Mouse (Mus musculus) telencephalon, adult 2 months (tissue): ENCODE measurements at regions not wholly inside any gene's neighbourhood (a gene's known extent, or its start where the extent isn't known, plus 50 kb on each side); places are given as distances from the start of the nearest gene placed in this dataset.
"Not testable (repeated sequence)": the region's sequence is repeated elsewhere in the genome, so short reads cannot be mapped to it uniquely, and the experiment has no call there.

Experiments used
- DNase-seq: peaks from one replicate; pipeline ENCODE4 v3.0.0-alpha.2; 2011; ENCODE audit warnings: low read depth, low spot score

DNA sequence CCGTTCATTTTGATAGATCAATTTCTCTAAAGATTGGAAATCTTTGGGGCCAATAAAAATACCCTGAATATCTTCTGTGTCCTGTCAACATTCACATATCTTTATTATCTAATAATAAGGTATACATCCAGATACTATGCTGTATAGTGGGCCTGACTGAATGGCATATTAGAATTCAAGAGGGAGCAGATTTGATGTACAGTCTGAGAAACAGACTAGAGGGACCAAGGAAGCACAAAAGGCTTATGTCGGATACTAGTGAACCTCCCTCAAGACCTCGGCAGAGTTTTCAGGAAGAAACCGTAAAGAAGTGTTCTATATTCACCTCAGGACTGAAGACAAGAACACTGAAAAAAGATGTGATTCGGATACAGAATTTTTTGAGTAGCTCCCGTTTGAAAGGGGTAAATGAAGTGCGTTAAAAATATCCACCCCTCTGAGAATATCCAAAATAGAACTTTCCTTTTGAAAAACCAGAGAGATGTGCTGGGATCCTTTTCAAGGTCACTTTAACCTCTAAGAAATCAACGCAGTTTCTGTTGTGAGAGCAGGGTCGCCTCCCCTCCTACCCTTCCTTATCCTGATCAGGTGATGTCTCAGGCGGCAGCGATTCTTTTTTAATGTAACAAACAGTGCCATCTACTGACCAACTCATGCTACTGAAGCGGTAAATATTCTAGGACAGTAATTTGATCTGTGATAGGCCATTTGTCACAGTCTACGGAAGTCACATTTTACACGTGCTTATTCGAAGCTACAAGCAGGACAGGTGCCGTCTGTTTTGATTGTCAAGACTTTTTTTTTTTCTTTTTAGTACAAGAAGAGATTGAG lies 485.1 kb upstream of the Hsf2 start:
- no peak for DNase-seq

DNA sequence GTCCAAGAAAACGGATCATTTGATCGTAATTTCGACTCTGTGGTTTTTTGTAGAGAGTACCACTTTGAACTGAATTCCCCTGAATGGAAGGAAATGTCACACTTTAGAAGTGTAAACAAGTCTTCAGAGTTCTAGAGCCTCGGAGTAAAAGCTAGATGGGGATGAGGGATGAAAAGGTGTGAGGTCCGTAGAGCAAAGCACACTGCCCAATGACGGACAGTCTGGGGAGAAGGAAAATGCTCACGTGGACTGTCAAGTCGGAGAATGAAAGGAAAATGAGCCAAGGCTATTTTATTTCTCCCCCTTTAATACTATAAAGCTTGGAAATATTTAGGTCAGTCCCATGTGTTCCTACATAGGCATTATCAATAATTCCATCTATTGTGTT lies 484.5 kb upstream of the Hsf2 start:
- DNase-seq, result no peak

DNA sequence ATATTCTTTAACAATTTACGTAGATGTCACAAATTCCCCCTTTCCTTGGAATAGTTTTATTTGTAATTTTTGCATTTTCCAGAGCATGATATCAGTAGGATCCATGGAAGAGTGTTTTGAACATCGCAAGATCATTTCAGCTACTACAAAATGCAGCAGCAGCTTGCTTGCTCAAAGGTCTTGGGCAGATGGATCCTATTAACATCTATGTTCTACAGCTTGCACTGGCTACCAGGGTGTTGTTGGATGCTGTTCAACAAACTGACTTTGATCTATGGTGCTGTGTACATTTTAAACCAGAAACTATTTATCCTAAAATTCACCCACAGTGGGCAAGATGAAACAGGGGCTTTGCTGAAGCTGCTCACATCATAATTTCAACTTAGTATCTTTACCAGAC lies 448.5 kb upstream of the Hsf2 start:
- no peak for DNase-seq

DNA sequence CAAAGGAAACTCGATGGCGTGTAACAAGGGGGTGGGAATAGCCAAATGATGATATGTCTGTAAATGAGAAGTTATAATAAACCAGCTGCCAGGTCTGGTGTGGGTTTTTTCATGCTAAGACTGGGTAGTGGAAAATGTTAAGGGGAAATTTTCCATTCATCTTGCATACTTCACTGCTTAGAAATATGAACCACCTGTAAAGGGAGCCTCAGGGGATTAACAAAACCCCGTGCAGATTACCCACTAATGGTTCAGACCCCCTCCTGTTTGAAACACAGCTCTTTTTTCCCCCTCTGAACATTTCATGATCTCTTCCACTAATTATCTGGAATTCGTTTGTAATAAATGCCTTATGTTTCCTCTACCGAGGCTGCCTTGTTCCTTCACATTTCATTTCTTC lies 446.0 kb upstream of the Hsf2 start:
- no peak for DNase-seq

DNA sequence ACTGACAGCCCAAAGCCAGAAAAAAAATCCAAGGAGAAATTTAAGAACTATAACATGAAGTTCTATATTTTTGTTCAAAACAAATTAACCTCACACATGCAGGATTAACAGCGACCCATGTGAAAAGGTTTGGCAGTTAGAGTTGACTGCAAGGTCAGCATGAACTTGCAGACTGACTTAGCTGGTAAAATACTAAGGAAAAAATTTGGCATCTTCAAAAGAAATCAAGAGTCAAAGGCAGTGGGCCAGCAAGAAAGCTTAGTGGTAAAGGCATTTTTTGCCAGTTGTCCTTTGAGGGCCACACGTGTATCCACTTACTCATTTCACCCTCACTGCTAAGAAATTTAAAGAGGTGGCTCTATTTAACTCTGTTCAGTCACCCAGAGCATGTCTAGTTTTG lies 440.2 kb upstream of the Hsf2 start:
- DNase-seq, result no peak

DNA sequence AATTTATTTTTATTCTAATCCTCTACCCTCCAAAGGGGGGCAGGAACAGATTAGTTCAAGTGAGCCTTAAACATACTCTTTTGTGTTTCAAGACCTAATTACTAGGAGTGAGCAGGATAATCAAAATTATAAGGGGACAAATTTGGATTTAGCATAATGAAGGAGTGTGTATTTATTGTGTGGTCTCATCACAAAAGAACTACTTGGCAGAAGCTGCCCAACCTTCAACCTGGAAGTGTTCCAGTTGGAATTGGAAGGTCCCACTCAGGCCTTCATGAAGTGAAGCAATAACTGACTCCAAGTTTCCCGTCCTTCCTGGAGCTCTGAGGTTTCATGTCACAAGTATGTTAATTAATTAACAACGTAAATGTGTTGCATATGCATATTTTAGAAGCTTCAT lies 439.3 kb upstream of the Hsf2 start:
- DNase-seq, result no peak

DNA sequence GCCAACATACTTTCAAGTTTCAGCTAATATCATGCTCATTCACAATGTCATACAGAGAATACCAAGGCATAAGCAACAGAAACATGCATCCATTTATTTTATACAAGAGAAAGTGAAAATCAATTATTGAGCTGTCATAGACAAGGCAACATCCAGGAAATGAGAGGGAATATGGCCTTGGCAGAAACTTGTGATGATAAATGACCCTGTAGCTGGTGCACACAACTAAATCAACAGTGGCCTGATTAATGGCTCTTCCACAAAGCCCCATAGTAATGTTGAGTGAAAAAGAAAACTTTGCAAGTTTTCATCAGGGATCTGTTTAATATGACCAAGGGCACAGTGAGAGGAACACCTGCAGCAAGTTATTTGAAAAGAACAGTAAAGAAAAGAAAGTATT lies 438.5 kb upstream of the Hsf2 start:
- DNase-seq, result no peak

DNA sequence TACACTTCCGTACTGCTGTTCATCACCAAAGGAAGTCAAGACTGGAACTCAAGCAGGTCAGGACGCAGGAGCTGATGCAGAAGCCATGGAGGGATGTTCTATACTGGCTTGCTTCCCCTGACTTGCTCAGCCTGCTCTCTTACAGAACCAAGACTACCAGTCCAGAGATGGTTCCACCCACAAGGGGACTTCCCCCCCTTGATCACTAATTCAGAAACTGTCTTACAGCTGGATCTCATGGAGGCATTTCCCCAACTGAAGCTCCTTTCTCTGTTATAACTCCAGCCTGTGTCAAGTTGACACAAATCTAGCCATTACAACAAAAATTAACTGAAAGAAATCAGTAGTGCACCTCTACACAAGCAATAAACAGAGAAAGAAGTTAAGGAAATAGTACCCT lies 432.8 kb upstream of the Hsf2 start:
- not testable (repeated sequence) for DNase-seq

DNA sequence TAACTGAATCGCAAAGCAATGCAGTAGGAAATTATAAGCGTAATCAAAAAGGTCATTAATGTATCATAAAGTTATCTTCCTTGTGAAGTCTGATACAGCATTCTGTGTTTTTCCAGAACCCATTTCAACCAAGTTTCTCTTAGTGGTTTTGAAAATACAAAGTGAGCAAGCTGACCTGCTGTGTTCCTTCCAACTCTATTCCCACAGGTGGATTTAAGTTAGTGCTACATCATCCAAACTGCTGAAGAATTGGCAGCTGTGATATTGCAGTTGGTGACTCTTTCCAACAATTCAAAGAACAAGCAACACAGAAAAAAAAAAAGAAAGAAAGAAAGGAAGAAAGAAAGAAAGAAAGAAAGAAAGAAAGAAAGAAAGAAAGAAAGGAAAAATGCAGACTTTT lies 396.1 kb upstream of the Hsf2 start:
- DNase-seq, result no peak

DNA sequence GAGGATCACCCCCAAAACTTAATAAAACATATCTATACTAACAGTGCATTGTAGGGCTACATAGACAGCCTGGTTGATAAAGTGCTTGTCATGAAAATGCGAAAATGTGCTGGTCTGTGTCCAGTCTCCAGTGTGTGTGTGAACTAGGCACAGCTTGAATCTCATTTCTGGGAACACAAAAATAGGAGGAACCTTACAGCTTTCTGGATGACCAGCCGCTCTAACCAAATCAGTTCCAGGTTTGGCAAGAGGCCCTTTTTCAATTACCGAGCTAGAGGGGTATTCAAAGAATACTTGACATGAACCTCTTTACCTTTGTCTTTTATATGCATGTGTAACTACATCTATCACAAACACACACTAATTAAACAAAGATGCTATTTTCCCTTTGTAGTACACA lies 390.3 kb upstream of the Hsf2 start:
- DNase-seq, result no peak

DNA sequence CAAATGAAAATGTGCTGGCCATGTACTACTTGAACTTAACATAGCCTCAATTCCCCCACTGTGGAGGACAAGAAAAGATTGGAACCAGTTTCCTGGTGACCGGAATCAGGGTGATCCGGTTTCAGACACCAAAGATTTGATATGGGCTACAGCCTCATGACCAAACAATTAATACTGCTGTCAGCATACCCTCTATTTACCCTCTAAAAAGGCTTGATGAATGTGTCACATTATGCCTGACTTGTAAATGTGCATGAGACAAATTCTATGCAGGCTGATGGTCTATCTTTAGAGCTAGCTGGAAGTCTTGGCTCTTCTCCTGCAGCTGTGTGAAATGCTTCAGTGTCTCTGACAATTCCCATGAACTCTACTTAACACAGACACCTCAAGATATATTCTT lies 372.8 kb upstream of the Hsf2 start:
- DNase-seq, result no peak

DNA sequence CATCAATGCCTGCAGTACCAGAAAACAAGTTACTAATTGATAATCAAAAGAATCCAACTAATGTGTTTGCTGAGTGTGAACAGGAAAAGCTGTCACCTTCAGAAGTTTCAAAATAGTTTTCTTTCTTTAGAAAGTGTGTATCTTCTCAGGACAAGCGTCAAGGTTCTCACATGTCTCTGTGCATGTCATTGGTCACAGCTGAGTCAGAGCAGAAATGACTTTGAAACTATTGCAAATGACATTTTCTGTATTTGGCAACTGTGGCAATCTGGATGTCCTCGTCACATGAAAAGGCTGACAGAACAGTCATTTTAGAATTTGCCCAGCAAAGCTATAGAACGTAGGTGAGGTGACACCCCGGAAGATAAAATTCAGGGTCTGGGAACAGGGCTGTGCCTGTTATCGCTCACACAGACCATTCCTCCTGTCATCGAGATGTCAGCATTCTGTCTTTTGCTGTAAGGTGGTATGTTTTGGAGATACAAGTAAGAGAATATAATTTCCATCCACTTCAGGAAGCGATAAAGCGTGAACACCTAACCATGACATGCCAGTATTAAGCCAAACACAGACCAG lies 371.4 kb upstream of the Hsf2 start:
- no peak for DNase-seq

DNA sequence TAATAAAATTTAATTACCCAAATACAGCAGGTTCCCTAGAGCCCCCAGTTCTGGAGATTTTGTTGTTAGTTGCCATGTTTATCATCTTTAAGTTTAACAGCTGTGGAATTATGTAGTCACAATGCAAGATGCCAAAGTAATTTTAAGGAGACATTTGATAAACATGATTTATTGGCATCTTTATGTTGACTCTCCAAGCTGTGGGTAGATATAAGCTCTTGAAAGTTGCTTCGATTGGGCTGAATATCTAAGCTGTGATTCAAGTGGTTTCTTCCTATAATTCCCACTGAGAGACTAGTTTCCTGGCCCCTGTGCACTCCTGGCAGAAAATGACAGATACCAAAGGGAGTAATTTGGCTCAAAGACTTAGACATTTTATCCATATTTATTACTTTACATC lies 364.7 kb upstream of the Hsf2 start:
- DNase-seq, result no peak

DNA sequence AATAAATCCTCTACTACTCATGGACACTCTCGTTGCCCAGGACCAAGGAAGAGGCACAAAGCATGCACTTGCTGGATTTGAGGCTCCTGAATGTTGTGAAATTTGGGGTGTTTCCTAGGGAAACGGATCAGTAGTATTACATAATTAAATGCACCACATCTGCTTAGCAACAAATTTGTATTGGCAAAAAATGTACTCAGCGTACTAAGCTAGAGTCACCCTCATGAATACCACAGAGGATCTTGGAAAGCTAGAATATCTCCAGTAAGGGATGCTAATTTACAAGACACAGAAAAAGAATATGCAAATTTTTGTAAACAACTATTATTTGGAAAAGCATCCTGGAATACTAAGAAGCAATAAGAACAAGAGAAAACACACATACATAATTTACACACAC lies 359.0 kb upstream of the Hsf2 start:
- DNase-seq, result no peak

DNA sequence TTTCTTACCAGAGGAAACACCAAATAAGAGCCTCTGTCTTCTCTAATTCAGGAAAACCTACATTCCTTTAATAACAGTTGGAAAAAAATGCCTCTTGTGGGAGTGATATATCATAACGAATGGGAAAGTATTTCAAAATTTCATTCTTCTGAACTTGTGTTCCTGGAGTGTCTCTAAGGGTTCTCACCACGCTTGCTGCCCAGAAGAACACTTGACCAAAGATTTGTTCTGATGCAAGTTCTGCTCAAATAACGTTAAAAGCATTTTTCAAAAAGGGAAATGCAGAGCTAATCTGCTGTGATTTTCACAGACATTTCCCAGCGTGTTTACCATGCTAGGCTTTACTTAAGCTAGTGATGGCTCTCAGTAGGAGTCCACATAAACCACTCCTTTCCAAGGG lies 329.8 kb upstream of the Hsf2 start:
- no peak for DNase-seq

DNA sequence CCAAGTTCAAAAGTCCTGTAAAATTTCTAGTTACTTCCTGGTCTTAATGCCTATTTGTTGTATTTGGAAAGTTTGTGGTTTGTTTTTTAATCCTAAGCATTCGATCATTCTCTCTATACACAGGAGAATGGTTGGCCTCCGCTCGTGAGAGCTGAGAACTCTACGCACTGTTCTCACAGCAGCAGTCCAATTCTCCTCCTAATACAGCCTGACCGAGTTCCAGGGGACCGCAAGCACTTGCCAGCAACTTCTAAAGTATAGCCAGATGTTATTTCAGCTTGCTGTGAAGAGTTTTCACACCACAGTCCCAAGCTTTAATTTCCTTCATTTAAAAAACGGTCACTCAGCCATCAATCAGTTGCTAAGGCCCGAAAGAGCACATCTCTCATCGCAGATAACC lies 329.3 kb upstream of the Hsf2 start:
- DNase-seq, result no peak

DNA sequence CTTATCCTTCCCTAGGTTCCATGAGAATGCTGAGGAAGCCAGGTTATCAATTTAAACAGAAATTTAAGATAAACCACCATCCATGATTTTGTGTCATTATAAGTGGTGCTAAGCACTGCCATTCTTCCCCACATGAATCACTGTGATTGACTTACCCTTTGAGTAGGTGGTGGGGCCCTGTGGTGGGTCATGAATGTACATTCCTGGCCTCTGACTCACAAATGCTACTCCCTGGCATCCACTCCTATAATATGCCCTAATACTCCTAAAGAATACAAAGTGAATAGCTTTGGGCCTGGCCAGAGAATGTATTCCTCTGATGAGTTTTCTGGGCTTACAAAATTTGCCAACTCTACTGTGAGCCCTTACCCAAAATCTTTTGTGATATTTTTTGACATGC lies 325.6 kb upstream of the Hsf2 start:
- DNase-seq, result no peak

DNA sequence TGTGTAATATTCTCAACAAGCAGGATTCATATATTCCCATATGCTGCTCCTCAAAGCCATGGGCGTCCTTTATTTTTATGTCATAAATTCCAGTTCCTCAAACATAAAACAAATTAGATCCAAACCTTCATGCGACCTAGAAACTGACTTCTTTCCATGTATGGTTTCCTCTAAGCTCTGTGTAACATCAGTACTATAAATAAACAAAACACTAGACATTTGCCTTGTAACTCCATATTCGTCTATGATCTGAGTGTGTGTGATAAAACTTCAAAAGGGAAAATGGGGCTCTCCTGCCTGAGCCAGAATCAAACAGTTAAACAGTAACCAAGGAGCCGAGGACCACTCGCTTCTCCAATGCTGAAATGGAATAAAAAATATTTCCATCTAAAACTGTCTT lies 322.8 kb upstream of the Hsf2 start:
- no peak for DNase-seq

DNA sequence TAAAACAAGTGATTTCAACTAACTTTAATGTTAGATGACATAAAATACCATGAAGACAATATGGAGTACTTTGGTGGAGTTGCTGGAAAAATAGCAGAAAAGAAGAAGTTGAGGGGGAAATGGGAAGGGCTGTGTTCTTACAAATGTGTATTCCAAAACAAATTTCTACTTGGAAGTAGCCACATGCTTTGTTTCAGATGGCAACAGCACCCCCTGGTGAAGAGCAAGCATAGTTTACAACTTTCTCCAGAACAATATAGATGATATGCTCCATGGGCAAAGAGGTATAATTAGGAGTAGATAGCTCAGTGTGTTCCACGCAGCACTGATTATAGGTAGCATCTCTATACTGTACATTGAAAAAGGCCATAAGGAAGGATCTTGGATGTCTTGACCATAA lies 302.6 kb upstream of the Hsf2 start:
- peak; percentile 26 for DNase-seq

DNA sequence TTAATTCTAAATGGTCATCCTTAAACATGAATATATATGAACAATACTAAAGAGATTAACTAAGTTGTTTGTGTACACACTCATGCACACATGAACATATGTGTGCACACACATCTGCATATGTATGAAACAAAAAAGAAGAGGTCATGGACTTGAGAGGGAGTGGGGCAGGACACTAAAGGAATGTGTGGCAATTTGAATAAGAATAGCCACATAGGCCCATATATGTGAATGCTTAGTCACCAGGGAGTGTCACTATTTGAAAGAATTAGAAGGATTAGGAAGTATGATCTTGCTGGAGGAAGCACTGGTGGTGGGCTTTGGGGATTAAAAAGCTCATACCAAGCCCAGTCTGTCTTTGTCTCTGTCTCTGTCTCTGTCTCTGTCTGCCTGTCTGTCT lies 275.5 kb upstream of the Hsf2 start:
- DNase-seq, result no peak

DNA sequence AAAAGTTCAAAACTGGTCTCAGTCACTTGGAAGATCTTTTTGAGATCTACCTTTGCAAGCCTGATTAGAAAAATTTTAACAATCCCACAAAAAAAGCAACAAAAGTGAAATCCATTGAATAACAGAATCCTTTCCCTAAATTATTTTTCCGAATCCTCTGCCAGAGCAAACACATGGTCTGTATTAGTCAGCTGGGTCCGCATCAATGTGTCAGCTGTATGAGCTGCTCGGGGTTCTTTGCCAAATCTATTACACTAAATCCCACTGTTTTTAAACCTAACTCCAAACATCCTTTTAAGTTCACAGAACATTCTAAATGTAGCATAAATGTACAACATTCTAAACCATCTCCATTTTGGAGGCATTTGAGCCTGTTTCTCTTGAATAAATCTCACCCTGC lies 255.1 kb upstream of the Hsf2 start:
- peak; percentile 5 for DNase-seq

DNA sequence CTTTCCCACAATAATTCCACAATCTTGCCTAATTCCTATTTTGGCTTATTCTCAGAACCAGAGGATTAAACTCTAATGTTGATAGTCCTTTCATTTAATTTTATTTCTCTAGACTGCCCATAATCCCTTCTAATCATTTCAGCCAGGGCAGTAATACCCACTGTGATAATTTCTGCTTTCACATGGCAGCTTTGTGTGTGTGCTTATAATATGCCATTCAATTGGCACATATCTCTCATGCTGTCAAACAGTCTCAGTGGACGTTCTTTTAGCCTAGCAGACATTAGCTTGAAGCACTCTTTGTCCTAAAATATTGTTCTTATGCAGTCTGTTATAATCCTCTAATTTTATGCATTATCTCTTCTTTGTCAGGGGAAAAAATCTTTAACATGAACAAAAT lies 205.0 kb upstream of the Hsf2 start:
- DNase-seq, result no peak

DNA sequence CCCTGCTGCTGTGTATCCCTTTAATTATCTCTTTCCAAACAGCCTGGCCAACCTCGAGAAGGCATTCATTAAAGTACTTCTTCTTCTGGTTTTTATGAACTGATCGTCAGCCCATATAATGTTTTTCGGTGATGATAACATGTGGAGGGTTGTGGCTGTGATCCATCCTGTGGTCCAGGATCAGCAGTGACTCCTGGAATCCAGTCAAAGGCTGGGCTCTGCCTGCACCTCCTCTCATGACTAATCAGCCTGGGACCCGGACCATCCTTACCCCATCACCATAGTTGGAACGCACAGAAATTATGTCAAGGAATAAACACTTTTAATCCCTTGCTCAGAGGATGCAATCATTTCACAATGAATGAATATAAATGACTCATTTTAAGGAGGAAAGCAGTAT lies 203.3 kb upstream of the Hsf2 start:
- DNase-seq, result no peak

DNA sequence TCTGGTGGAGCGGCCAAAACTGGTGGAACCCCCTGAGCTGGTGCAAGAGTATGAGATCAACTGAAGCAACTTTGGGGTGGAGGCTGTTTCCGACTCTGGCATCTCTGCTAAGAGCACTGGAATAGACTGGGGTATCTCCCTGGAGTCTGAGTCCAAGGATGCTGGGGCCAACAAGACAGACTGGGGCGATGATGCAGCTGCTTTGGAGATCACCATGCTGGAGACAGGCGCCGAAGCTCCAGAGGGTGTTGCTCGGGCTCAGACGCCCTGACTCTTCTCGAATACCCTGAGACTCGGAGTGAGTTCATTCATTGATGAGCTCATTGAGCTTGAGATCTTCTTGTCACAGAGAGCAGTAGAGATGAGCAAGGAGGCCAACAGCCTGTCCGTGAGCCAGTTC lies 194.6 kb upstream of the Hsf2 start:
- DNase-seq, result no peak
